Mouse (Mus musculus) heart, embryonic 16.5 days (tissue): ENCODE measurements at regions not wholly inside any gene's neighbourhood (a gene's known extent, or its start where the extent isn't known, plus 50 kb on each side); places are given as distances from the start of the nearest gene placed in this dataset.

ENCODE experiments used
- ATAC-seq: fragments of 200-750 bp; cut with Nextera tagmentation; replicated peaks from 2 replicates; pipeline ENCODE4 v1.8.0; 2017; ENCODE audit warnings: moderate number of reproducible peaks; ENCODE audit not compliant: insufficient read depth, low FRiP score; ENCODE audit errors: extremely low read depth
- H3K27ac ChIP-seq: fragments of 300-500 bp; sonication (generic); 2 replicates; pipeline ENCODE4 v1.5.1; 2014; ENCODE audit warnings: mild to moderate bottlenecking, low read length, control low read depth, moderate library complexity
- H3K27me3 ChIP-seq: fragments of 300-500 bp; sonication (generic); 2 replicates; pipeline ENCODE4 v1.6.1; 2014; ENCODE audit warnings: low read length, mixed read lengths; ENCODE audit not compliant: control insufficient read depth, insufficient read depth
- H3K36me3 ChIP-seq: fragments of 300-500 bp; sonication (generic); 2 replicates; pipeline ENCODE4 v1.6.1; 2014; ENCODE audit not compliant: control insufficient read depth, insufficient read depth
- H3K4me1 ChIP-seq: fragments of 300-500 bp; sonication (generic); 2 replicates; pipeline ENCODE4 v1.6.1; 2014; ENCODE audit warnings: low read length, mixed read lengths; ENCODE audit not compliant: control insufficient read depth, insufficient read depth
- H3K4me2 ChIP-seq: fragments of 300-500 bp; sonication (generic); 2 replicates; pipeline ENCODE4 v1.6.1; 2014; ENCODE audit warnings: low read depth, mild to moderate bottlenecking, control low read depth, low read length
- H3K4me3 ChIP-seq: fragments of 300-500 bp; sonication (generic); 2 replicates; pipeline ENCODE4 v1.5.1; 2014; ENCODE audit warnings: mild to moderate bottlenecking, control low read depth, low read length
- H3K9ac ChIP-seq: fragments of 300-500 bp; sonication (generic); 2 replicates; pipeline ENCODE4 v1.6.1; 2014; ENCODE audit warnings: low read length, control low read depth
- H3K9me3 ChIP-seq: fragments of 300-500 bp; sonication (generic); replicated peaks from 2 replicates; pipeline ENCODE4 v1.6.1; 2016; ENCODE audit warnings: low read length; ENCODE audit not compliant: control insufficient read depth
- WGBS: fragments of 180-500 bp; shearing (Covaris S2); extraction: QIAGEN DNeasy Blood & Tissue Kit; methylation state at CpG from one replicate; pipeline ENCODE4 v1.1.7; 2014; 5-methylcytosine and 5-hydroxymethylcytosine counted together

GRCm38 (mm10) chr11:117579720-117580119 is 74.4 kb upstream of the Tnrc6c start:
- 62% methylated on average over 3 of the region's 3 CpGs for WGBS
- no peak overlapping the region for H3K4me3 ChIP-seq
- no peaks in the 10 kb centered on the region for H3K9me3 ChIP-seq
- H3K36me3 ChIP-seq: no peaks in the 10 kb centered on the region
- no peak overlapping the region for H3K9ac ChIP-seq
- no peaks in the 10 kb centered on the region for H3K27me3 ChIP-seq
- no peak overlapping the region for H3K27ac ChIP-seq
- no peak overlapping the region for H3K4me2 ChIP-seq
- ATAC-seq: no peak
- H3K4me1 ChIP-seq: peaks cover 6% of the 10 kb centered on the region

GRCm38 (mm10) chr11:117583478-117583877 is 70.6 kb upstream of the Tnrc6c start:
- ATAC-seq: no peak
- no peak overlapping the region for H3K9ac ChIP-seq
- H3K4me1 ChIP-seq: no peaks in the 10 kb centered on the region
- no peaks in the 10 kb centered on the region for H3K36me3 ChIP-seq
- no peak overlapping the region for H3K4me3 ChIP-seq
- H3K4me2 ChIP-seq: no peak overlapping the region
- H3K27me3 ChIP-seq: no peaks in the 10 kb centered on the region
- no peaks in the 10 kb centered on the region for H3K9me3 ChIP-seq
- WGBS: 88% methylated on average over 8 of the region's 8 CpGs
- no peak overlapping the region for H3K27ac ChIP-seq

GRCm38 (mm10) chr11:117585556-117585955 is 68.5 kb upstream of the Tnrc6c start:
- ATAC-seq: no peak
- no peak overlapping the region for H3K4me3 ChIP-seq
- no peak overlapping the region for H3K4me2 ChIP-seq
- H3K4me1 ChIP-seq: no peaks in the 10 kb centered on the region
- H3K36me3 ChIP-seq: no peaks in the 10 kb centered on the region
- WGBS: 81% methylated on average over 5 of the region's 5 CpGs
- H3K9ac ChIP-seq: no peak overlapping the region
- no peaks in the 10 kb centered on the region for H3K27me3 ChIP-seq
- H3K9me3 ChIP-seq: no peaks in the 10 kb centered on the region
- no peak overlapping the region for H3K27ac ChIP-seq

- ATAC-seq: no peak
- Histone ChIP-seq H3K36me3 (no peaks in the 10 kb centered on the region), H3K4me3 (no peak overlapping the region), H3K9me3 (no peaks in the 10 kb centered on the region), H3K4me1 (no peaks in the 10 kb centered on the region), H3K27me3 (no peaks in the 10 kb centered on the region), H3K4me2 (no peak overlapping the region), H3K9ac (no peak overlapping the region), H3K27ac (no peak overlapping the region)
- WGBS: 60% methylated on average over 4 of the region's 4 CpGs
These were observed 68.0 kb upstream of the Tnrc6c start for GRCm38 (mm10) chr11:117586063-117586462.

- no peaks in the 10 kb centered on the region for H3K36me3 ChIP-seq
- 88% methylated on average over 7 of the region's 7 CpGs for WGBS
- no peak overlapping the region for H3K4me3 ChIP-seq
- H3K4me2 ChIP-seq: no peak overlapping the region
- no peak overlapping the region for H3K27ac ChIP-seq
- ATAC-seq: no peak
- H3K9me3 ChIP-seq: no peaks in the 10 kb centered on the region
- H3K4me1 ChIP-seq: no peaks in the 10 kb centered on the region
- H3K9ac ChIP-seq: no peak overlapping the region
- no peaks in the 10 kb centered on the region for H3K27me3 ChIP-seq
These were observed 67.1 kb upstream of the Tnrc6c start for GRCm38 (mm10) chr11:117586857-117587425.

- Histone ChIP-seq H3K4me2 (no peak overlapping the region), H3K27ac (no peak overlapping the region), H3K27me3 (no peaks in the 10 kb centered on the region), H3K36me3 (no peaks in the 10 kb centered on the region), H3K9ac (no peak overlapping the region), H3K9me3 (no peaks in the 10 kb centered on the region), H3K4me3 (no peak overlapping the region), H3K4me1 (no peaks in the 10 kb centered on the region)
- WGBS: 77% methylated on average over 8 of the region's 8 CpGs
- no peak for ATAC-seq
These were observed 65.1 kb upstream of the Tnrc6c start for GRCm38 (mm10) chr11:117589006-117589405.

- Histone ChIP-seq H3K27me3 (no peaks in the 10 kb centered on the region), H3K36me3 (no peaks in the 10 kb centered on the region), H3K27ac (no peak overlapping the region), H3K4me3 (no peak overlapping the region), H3K9me3 (no peaks in the 10 kb centered on the region), H3K4me1 (no peaks in the 10 kb centered on the region), H3K4me2 (no peak overlapping the region), H3K9ac (no peak overlapping the region)
- WGBS: 49% methylated on average over 14 of the region's 14 CpGs
- no peak; the same call in 1 of the 2 replicates for ATAC-seq
These were observed 64.7 kb upstream of the Tnrc6c start for GRCm38 (mm10) chr11:117589422-117589821.

- no peaks in the 10 kb centered on the region for H3K9me3 ChIP-seq
- no peak overlapping the region for H3K9ac ChIP-seq
- H3K4me3 ChIP-seq: no peak overlapping the region
- H3K4me2 ChIP-seq: no peak overlapping the region
- H3K36me3 ChIP-seq: no peaks in the 10 kb centered on the region
- 45% methylated on average over 3 of the region's 3 CpGs for WGBS
- no peaks in the 10 kb centered on the region for H3K4me1 ChIP-seq
- peaks cover 5% of the 10 kb centered on the region; the same call in 1 of the 2 replicates for H3K27me3 ChIP-seq
- ATAC-seq: no peak
- H3K27ac ChIP-seq: no peak overlapping the region
These were observed 61.5 kb upstream of the Tnrc6c start for GRCm38 (mm10) chr11:117592570-117592969.

- no peak; the same call in 1 of the 2 replicates for ATAC-seq
These were observed 57.9 kb upstream of the Tnrc6c start for GRCm38 (mm10) chr11:117596201-117596600.

More at GRCm38 (mm10) chr11:117596201-117596600, 57.9 kb upstream of the Tnrc6c start:
- Histone ChIP-seq H3K36me3 (no peaks in the 10 kb centered on the region), H3K27ac (no peak overlapping the region), H3K4me2 (no peak overlapping the region), H3K27me3 (peaks cover 9% of the 10 kb centered on the region), H3K4me1 (peaks cover 8% of the 10 kb centered on the region), H3K9me3 (no peaks in the 10 kb centered on the region), H3K9ac (no peak overlapping the region), H3K4me3 (no peak overlapping the region)
- 59% methylated on average over 6 of the region's 6 CpGs for WGBS
